Mouse (Mus musculus) layer of hippocampus, adult 8-10 months (tissue): ENCODE measurements around the gene Slc17a5. TPM values are rescaled to one million over a fixed set of nuclear protein-coding genes. Genes with fewer than 3 reads are reported as not detected.
"Not testable (repeated sequence)": the region's sequence is repeated elsewhere in the genome, so short reads cannot be mapped to it uniquely, and the experiment has no call there.

ENCODE experiments used
- DNase-seq, 2 experiments: peaks; one replicate each; pipeline ENCODE4 v3.0.0; 2022; ENCODE audit warnings: low spot score in 2 of 2
- total RNA-seq, 4 experiments: library from RNA; stranded (reverse); gene quantifications; 2 replicates each; pipeline ENCODE4 v1.2.4; 2022

The Slc17a5 gene
- total RNA-seq, 4 experiments from 2014 or later: 20.0 to 22.5 (median 20.9) TPM

- DNase-seq: no peak
Measured at GRCm38 (mm10) chr9:78520127-78520779, 67.6 kb downstream of the Slc17a5 start.

DNA sequence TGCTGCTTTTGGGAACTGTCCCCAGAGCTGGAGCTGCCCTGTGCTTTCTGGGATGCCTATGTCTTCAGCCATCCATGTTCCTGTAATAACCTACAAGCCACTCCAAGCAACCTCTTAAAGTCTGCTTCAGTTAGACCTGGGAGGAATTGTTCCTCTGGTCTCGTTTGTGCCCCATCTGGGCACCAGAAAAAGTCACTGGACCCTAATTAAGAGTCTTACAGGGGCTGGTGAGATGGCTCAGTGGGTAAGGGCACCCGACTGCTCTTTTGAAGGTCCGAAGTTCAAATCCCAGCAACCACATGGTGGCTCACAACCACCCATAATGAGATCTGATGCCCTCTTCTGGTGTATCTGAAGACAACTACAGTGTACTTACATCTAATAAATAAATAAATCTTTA, 70.6 kb downstream of the Slc17a5 start:
- DNase-seq: not testable (repeated sequence)

DNA sequence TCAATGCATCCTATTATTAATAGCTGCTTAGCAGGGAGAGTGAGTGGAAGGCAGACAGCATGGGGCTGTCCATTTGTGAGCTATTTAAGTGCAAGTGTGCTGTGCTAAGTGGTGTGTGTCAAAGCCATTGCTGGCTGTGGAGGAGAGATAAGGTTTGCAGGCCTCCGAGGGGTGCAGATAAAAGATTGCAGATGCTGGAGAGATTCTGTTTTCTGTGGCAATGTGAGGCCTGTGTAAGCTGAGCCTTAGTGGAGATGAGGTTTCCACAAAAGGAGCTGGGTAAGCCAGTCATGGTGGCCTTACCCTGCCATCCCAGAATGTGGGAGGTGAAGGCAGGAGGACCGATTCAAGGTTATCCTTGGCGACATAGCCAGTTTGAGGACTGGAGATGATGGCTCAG, 71.7 kb downstream of the Slc17a5 start:
- no peak for DNase-seq

- no peak for DNase-seq
Measured at GRCm38 (mm10) chr9:78514681-78515080, 73.2 kb downstream of the Slc17a5 start.

GRCm38 (mm10) chr9:78513776-78514500, 73.9 kb downstream of the Slc17a5 start:
- DNase-seq: no peak

DNA sequence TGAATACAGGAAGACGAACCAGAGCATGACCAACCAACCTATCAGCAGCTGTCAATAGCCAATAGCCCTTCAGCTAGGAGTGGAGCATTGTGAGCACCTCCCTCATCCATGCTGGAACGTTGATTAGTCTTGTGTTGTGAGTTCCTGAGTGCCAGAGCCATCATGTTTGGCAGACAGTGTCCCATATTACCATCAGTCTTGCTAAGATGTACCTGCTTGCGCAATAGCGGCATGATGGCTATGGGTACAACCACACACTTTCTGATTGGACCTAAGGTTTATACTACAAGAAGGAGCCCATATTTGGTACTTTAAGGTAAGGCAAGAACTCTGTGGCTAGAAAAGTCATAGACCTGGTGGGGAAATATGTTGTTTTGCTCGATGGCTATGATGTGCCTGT, 76.1 kb downstream of the Slc17a5 start:
- DNase-seq: no peak

- no peak for DNase-seq
Measured at GRCm38 (mm10) chr9:78508106-78508786, 79.6 kb downstream of the Slc17a5 start.

GRCm38 (mm10) chr9:78506722-78507077, 81.1 kb downstream of the Slc17a5 start:
- no peak for DNase-seq

GRCm38 (mm10) chr9:78506002-78506721, 81.7 kb downstream of the Slc17a5 start:
- DNase-seq: no peak

GRCm38 (mm10) chr9:78505223-78505622, 82.6 kb downstream of the Slc17a5 start:
- no peak for DNase-seq

DNA sequence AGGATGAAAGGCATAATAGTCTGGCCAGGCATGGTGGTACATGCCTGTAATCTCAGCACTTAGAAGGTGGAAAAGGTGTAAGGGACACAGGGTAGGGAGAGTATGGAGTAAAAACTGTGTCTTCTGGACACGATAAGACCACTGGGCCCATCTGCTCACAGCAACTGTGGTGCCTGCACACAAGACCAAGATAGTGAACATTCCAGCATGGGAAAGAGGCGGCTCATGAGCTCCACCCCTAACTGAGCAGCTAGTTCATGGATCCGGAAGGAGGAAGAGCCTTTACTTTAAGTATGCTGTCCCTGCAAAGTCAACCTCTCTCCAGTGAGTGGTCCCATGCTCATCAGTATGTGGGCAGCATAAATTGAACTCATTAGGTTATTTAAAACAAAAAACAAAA, 83.2 kb downstream of the Slc17a5 start:
- DNase-seq: no peak

GRCm38 (mm10) chr9:78504133-78504532, 83.7 kb downstream of the Slc17a5 start:
- no peak for DNase-seq

- DNase-seq: no peak
Measured at GRCm38 (mm10) chr9:78503223-78504079, 84.4 kb downstream of the Slc17a5 start.

DNA sequence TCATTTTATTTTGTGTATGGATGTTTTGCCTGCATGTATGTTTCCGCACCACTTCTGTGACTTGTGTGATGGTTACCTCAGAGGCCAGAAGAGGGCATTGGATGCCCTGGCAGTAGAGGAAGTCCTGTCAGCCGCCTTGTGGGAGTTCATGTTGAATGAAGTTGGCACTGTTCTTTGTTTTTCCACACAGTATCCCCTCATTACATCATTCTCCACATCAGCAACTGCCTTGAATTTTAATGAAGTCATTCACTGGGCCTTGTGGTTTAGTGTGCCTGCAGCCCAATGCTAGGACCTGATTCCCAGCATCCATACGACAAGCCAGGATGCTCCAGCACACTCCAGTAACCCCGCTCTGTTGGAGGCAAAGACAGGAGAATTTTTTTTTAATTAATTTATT, 86.6 kb downstream of the Slc17a5 start:
- DNase-seq: no peak

DNA sequence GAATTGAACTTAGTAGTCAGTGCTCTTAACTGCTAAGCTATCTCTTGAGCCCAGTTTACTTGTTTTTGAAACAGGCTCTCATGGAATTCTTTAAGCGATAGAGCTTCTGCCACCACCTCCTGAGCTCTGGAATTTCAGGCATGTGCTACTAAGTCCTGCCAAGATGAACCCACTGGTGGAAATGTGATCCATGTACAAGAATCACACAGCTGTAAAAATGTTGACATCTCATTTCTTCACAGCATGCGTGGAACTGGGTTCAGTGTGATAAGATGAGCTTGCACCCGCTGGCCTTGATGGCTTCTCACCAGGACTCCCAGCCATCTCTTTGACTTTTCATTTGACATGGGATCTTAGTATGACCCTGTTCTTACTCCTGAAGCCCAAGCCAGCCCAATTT, 87.5 kb downstream of the Slc17a5 start:
- no peak for DNase-seq

DNA sequence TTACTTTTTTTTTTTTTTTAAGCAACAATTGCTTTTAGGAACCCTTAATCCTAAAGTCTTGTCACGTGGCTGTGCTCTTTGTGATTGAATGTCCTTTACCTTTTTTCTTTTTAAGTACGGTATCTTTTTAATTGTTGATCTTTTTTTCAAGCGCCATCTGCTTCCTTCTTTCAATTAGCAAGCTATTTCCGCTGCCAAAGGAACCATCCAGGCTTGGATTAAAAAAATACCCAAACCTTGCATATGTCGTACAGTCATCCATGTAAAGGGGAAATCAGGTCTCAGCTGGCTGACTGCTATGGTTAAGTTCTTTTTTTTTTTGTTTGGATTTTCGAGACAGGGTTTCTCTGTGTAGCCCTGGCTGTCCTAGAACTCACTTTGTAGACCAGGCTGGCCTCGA, 94.7 kb downstream of the Slc17a5 start:
- no peak for DNase-seq

DNA sequence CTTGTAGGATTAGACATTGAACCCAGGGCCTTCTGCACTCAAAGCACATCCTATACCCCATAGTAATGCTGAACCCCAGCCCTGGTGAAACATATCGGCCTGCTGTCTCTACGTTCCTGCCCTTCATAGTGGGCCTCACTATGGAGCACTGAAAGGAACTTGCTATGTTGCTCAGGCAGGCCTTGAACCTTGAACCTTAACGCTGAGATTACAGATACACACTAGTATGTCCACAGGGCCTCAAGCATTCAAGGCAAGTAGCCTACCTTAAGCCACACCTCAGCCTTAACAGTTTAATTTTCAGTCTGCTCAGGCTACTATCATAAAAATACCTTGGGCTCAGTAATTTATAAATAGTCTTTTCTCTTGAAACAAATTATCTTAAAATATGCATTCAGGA, 95.6 kb downstream of the Slc17a5 start:
- no peak for DNase-seq

DNA sequence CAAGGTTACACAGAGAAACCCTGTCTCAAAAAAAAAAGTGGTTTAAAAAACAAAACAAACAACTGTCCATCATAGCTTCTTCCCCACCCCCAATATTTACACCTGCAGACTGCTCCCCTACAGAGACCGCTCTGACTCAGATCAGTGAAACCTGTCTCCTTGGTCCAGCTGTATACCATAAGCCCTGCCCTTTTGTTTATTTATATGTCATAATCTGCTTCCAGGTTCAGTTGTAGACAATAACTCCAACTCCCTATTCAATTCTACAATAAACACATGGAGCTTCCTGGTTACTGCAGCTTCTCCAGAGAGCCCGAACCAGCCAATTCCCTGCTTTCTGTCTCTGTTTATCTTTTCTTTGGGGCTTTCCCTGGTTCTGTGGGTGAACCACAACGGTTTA, 96.7 kb downstream of the Slc17a5 start:
- DNase-seq: no peak

GRCm38 (mm10) chr9:78488890-78489420, 98.9 kb downstream of the Slc17a5 start, which contains the start of gene Eef1a1:
TSS of gene Eef1a1 (minus strand) at chr9:78489151.
- no peak for DNase-seq

DNA sequence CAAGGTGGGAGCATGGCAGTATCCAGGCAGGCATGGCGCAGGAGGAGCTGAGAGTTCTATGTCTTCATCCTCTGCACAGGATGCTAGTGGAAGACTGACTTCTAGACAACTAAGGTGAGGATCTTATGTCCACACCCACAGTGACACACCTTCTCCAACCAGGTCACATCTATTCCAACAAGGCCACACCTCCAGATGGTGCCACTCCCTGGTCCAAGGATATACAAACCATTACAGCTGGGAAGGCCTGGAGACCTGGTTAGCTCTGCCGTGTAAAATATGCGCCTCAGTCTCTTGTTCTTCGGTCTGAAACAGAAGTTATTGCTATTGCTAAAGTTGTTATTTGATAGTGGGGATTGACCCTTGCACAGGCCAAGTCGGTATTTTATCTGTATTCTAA, 99.8 kb downstream of the Slc17a5 start:
- not testable (repeated sequence) for DNase-seq
